Mouse (Mus musculus) lung, postnatal 0 days (tissue): ENCODE measurements at regions not wholly inside any gene's neighbourhood (a gene's known extent, or its start where the extent isn't known, plus 50 kb on each side); places are given as distances from the start of the nearest gene placed in this dataset.

Experiments used
- ATAC-seq: fragments of 200-750 bp; cut with Nextera tagmentation; 2 replicates; pipeline ENCODE4 v1.8.0; 2017; ENCODE audit warnings: moderate library complexity
- DNase-seq: peaks from one replicate; pipeline ENCODE4 v3.0.0-alpha.2; 2016; ENCODE audit warnings: low spot score
- H3K27ac ChIP-seq: fragments of 300-500 bp; sonication (generic); 2 replicates; pipeline ENCODE4 v1.5.1; 2014; ENCODE audit warnings: antibody characterized with exemption, mild to moderate bottlenecking, low read length, mixed read lengths
- H3K27me3 ChIP-seq: fragments of 300-500 bp; sonication (generic); replicated peaks from 2 replicates; pipeline ENCODE4 v1.6.1; 2014; ENCODE audit warnings: low read length, mixed read lengths; ENCODE audit not compliant: insufficient read depth
- H3K36me3 ChIP-seq: fragments of 300-500 bp; sonication (generic); 2 replicates; pipeline ENCODE4 v1.6.1; 2014; ENCODE audit warnings: low read length, mixed read lengths; ENCODE audit not compliant: insufficient read depth
- H3K4me1 ChIP-seq: fragments of 300-500 bp; sonication (generic); 2 replicates; pipeline ENCODE4 v1.6.1; 2014; ENCODE audit warnings: antibody characterized with exemption, low read depth, low read length, mixed read lengths; ENCODE audit not compliant: insufficient read depth
- H3K4me2 ChIP-seq: fragments of 300-500 bp; sonication (generic); replicated peaks from 2 replicates; pipeline ENCODE4 v1.6.1; 2014; ENCODE audit warnings: low read depth, mild to moderate bottlenecking, low read length, moderate library complexity, mixed read lengths
- H3K4me3 ChIP-seq: fragments of 300-500 bp; sonication (generic); 2 replicates; pipeline ENCODE4 v1.5.1; 2014; ENCODE audit warnings: low read depth, low read length
- H3K9ac ChIP-seq: fragments of 300-500 bp; sonication (generic); replicated peaks from 2 replicates; pipeline ENCODE4 v1.6.1; 2014; ENCODE audit warnings: low read depth, mild to moderate bottlenecking
- H3K9me3 ChIP-seq: fragments of 300-500 bp; sonication (generic); 2 replicates; pipeline ENCODE4 v1.6.1; 2016; ENCODE audit warnings: low read length, mixed read lengths
- CTCF ChIP-seq: IDR thresholded peaks from 2 replicates; pipeline ENCODE4 v1.5.1; 2016; ENCODE audit warnings: antibody characterized with exemption, mild to moderate bottlenecking
- EP300 ChIP-seq: IDR thresholded peaks from 2 replicates; pipeline ENCODE4 v1.6.1; 2016; ENCODE audit warnings: antibody characterized with exemption, mild to moderate bottlenecking, control low read depth
- WGBS: fragments of 180-500 bp; shearing (Covaris S2); extraction: QIAGEN DNeasy Blood & Tissue Kit; methylation state at CpG from one replicate; pipeline ENCODE4 v1.1.7; 2014; 5-methylcytosine and 5-hydroxymethylcytosine counted together

- ATAC-seq (no peak), DNase-seq (no peak)
- H3K4me3 ChIP-seq = no peak overlapping the region
- TF ChIP-seq EP300 (no peak), CTCF (no peak)
- H3K27ac ChIP-seq = no peak overlapping the region
- H3K27me3 ChIP-seq = no peaks in the 10 kb centered on the region
- no peaks in the 10 kb centered on the region for H3K9me3 ChIP-seq
- H3K4me2 ChIP-seq = no peak overlapping the region
- 75% methylated on average over 2 of the region's 2 CpGs for WGBS
- H3K4me1 ChIP-seq = no peaks in the 10 kb centered on the region
- no peak overlapping the region for H3K9ac ChIP-seq
- no peaks in the 10 kb centered on the region for H3K36me3 ChIP-seq
Measured at GRCm38 (mm10) chr4:5059290-5059955, 266.3 kb upstream of the Impad1 start.

GRCm38 (mm10) chr4:5029929-5030328, 236.8 kb upstream of the Impad1 start:
- H3K4me1 ChIP-seq = no peaks in the 10 kb centered on the region
- TF ChIP-seq CTCF = no peak
- TF ChIP-seq EP300 = no peak
- ATAC-seq (no peak), DNase-seq (no peak)
- no peak overlapping the region for H3K27ac ChIP-seq
- no peaks in the 10 kb centered on the region for H3K9me3 ChIP-seq
- no peaks in the 10 kb centered on the region for H3K36me3 ChIP-seq
- H3K4me2 ChIP-seq = no peak overlapping the region
- H3K4me3 ChIP-seq = no peak overlapping the region
- H3K27me3 ChIP-seq = no peaks in the 10 kb centered on the region
- no peak overlapping the region for H3K9ac ChIP-seq
- WGBS = 42% methylated on average over 2 of the region's 2 CpGs

GRCm38 (mm10) chr4:4987491-4987890, 194.3 kb upstream of the Impad1 start:
- H3K4me1 ChIP-seq = no peaks in the 10 kb centered on the region
- H3K4me2 ChIP-seq = no peak overlapping the region
- no peak for DNase-seq
- no peak overlapping the region for H3K9ac ChIP-seq
- no peaks in the 10 kb centered on the region for H3K9me3 ChIP-seq
- TF ChIP-seq CTCF (no peak), EP300 (no peak)
- no peak overlapping the region for H3K27ac ChIP-seq
- no peaks in the 10 kb centered on the region for H3K27me3 ChIP-seq
- ATAC-seq = no peak
- 51% methylated on average over 4 of the region's 4 CpGs for WGBS
- H3K36me3 ChIP-seq = no peaks in the 10 kb centered on the region
- no peak overlapping the region for H3K4me3 ChIP-seq

- Histone ChIP-seq H3K4me2 (no peak overlapping the region), H3K27ac (no peak overlapping the region), H3K27me3 (no peaks in the 10 kb centered on the region), H3K4me1 (no peaks in the 10 kb centered on the region), H3K36me3 (no peaks in the 10 kb centered on the region), H3K9ac (no peak overlapping the region), H3K9me3 (no peaks in the 10 kb centered on the region), H3K4me3 (no peak overlapping the region)
- 45% methylated on average over 1 of the region's 1 CpGs for WGBS
- TF ChIP-seq EP300 (no peak), CTCF (no peak)
- no peak for ATAC-seq
- DNase-seq = no peak
Measured at GRCm38 (mm10) chr4:4983474-4984194, 190.5 kb upstream of the Impad1 start.

- Histone ChIP-seq H3K4me1 (no peaks in the 10 kb centered on the region), H3K9me3 (no peaks in the 10 kb centered on the region), H3K4me3 (no peak overlapping the region), H3K9ac (no peak overlapping the region), H3K4me2 (no peak overlapping the region), H3K27me3 (no peaks in the 10 kb centered on the region), H3K27ac (no peak overlapping the region), H3K36me3 (no peaks in the 10 kb centered on the region)
- 47% methylated on average over 2 of the region's 2 CpGs for WGBS
- TF ChIP-seq CTCF (no peak), EP300 (no peak)
- peak; percentile 8 for DNase-seq
- ATAC-seq = no peak
Measured at GRCm38 (mm10) chr4:4971800-4972319, 178.7 kb upstream of the Impad1 start.

GRCm38 (mm10) chr4:4948956-4949355, 155.8 kb upstream of the Impad1 start:
- no peaks in the 10 kb centered on the region for H3K27me3 ChIP-seq
- DNase-seq (no peak), ATAC-seq (no peak)
- no peaks in the 10 kb centered on the region for H3K9me3 ChIP-seq
- WGBS = 36% methylated on average over 1 of the region's 1 CpGs
- H3K4me2 ChIP-seq = no peak overlapping the region
- H3K4me1 ChIP-seq = no peaks in the 10 kb centered on the region
- H3K4me3 ChIP-seq = no peak overlapping the region
- H3K9ac ChIP-seq = no peak overlapping the region
- TF ChIP-seq EP300 = no peak
- no peak for TF ChIP-seq CTCF
- H3K36me3 ChIP-seq = no peaks in the 10 kb centered on the region
- H3K27ac ChIP-seq = no peak overlapping the region
